Mouse (Mus musculus): Measurements from ENCODE around the gene Sostdc1.

- TF ChIP-seq CTCF (IDR thresholded peaks at IDR 0.05; ENCODE audit: extremely low read depth, insufficient read depth, insufficient read length, insufficient replicate concordance) (no peak), POLR2A (IDR thresholded peaks at IDR 0.05; ENCODE audit: low read depth, low read length) (no peak)
These were observed 30.2 kb downstream of the Sostdc1 start for GRCm38 (mm10) chr12:36344131-36344530.

Data from spleen, adult 2 months (tissue).